Mouse (Mus musculus) lung, adult 18-20 months (tissue): ENCODE data around the gene Gabra2.

Experiments
- DNase-seq, 2 experiments: peaks; one replicate each; pipeline ENCODE4 v3.0.0; 2022; ENCODE audit warnings: mixed read lengths in 2 of 2

Gene Gabra2

GRCm38 (mm10) chr5:71095725-71096607 is at the start of gene Gabra2:
TSS of gene Gabra2 (minus strand) at chr5:71095849.
- no peak for DNase-seq

GRCm38 (mm10) chr5:71136691-71137090 is 41.0 kb upstream of the Gabra2 start:
- no peak for DNase-seq

- no peak for DNase-seq
These were observed 40.2 kb upstream of the Gabra2 start for GRCm38 (mm10) chr5:71135840-71136239.

DNA sequence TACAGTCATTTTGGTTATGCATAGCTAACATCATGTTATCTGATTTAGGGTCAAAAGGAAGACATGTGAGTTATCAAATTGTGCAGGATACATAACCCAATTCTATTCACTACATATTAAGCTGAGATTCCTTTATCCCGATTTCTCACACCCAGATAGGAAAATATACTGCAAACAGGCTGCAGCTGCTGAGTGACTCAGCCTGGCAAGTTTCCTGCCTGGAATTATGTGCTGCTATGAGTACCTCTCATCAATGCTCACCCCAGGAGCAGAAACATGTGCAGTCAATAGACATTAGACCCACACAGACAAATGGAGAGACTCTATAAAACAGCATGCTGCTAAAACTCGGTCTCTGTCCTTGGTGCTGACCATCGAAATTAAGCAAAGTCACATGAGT is 32.1 kb upstream of the Gabra2 start:
- no peak for DNase-seq

GRCm38 (mm10) chr5:71115216-71115615 is 19.6 kb upstream of the Gabra2 start:
- no peak for DNase-seq

GRCm38 (mm10) chr5:71095180-71095579 is 469 bp downstream of the Gabra2 start:
- no peak for DNase-seq

GRCm38 (mm10) chr5:71094776-71095175 is 873 bp downstream of the Gabra2 start:
- no peak for DNase-seq

DNA sequence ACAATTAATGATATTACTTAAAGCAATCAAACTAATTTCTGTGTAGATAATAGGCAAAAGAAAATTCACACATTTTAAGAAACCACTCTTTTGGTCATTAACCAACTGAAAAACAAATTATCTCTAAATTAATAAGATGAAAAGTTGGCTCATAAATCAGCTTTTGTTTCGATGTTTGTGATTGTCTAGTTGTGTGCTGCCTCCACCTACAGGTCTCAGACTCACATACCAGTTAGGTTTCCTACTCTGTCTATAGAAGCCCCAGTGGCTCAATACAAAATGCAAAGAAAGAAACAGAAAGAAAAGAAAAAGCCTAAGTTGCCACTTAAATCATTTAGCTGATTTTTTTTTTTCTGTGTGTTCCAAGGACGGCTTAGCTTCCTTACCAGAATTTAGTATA is 1.8 kb downstream of the Gabra2 start:
- DNase-seq: no peak

DNA sequence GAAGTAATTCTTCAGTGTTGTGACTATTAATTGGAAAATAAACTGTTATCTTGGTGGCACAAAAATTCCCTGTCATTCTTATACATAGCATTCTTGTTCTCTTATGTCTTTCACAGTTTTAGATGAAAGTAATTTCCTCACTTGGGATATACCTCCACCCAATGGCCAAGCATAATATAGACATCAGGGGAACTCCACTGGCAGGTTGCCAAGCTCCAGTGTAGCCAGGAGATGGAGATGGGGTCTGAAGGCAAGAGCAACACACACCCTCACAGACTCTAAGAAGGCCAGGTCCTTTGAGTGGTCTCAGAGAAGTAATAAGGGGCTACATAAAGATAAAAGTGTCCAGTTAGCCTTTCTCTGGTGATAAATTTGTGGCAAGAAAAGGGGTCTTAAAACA is 3.2 kb downstream of the Gabra2 start:
- no peak for DNase-seq

DNA sequence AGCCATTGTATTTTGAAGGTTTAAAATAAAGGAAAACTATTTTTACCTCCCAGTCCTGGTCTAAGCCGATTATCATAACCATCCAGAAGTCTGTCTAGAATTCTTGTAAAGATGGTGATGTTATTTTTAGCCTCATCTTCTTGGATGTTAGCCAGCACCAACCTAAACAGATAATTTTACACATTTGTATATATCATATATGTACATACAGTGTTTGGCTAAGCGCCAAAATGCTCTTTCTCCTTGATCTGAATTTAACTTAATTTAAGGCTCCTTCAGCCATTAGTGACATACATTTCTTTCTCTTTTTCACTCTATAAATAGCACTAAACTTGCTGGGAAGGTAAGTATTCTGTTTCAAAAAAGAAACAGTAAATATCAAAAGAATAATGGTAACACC is 3.7 kb downstream of the Gabra2 start:
- no peak for DNase-seq

DNA sequence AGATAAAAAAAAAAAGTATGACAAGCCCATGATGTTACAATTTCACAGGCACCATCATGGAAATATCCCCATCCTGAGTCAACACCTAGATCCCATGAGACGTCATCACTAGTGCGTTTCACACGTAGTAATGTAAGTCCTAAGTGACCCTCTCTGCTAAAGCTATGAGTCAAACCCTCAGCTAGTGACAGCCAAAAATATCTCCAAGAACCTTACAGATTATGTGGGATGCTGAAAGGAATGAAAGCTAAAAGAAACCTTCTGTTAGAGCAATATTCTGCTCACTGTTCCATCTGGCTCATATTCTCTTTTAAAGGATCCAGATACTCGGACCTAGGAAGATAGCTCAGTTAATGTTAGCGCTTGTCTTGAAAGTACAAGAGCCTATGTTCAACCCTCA is 16.8 kb downstream of the Gabra2 start:
- no peak for DNase-seq

GRCm38 (mm10) chr5:71061696-71062095 is 34.0 kb downstream of the Gabra2 start:
- DNase-seq: no peak

DNA sequence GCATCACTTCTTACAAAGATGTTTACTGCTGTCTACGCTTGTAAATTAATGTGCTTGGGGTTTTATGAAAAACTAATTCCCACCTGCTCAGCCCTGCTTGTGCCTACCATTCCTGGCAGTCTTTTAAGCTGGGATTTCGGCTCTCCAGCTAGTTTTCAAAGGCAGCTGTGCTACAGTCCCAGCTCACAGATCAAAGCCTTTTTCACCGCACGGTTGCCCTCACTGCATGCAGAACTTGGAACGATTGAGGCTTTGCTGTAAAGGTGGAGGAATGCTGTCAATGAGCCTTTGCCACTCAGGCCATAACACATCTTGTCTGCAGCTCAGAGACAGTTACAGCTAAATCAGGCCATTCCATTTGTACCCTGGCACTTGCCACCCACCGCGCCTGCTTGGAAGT is 37.6 kb downstream of the Gabra2 start:
- DNase-seq: no peak

DNA sequence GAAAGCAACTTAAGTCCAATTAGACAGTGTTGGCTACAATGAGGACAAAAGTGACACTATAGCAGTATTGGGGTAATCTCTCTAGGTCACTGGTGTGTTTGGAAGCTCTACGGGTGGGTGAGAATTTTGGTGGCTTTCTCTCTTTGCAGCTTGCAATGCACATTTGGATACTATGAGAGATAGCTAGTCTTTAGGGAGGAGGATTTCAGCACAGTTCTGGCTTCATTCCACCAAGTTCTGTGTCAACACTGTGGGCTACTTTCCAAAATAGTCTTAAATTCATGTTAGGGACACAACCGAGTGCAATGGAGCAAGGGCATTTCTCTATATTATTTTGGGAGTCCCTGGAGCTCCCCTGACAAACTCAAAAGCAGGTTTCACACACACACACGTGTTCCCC is 58.3 kb downstream of the Gabra2 start:
- DNase-seq: no peak

DNA sequence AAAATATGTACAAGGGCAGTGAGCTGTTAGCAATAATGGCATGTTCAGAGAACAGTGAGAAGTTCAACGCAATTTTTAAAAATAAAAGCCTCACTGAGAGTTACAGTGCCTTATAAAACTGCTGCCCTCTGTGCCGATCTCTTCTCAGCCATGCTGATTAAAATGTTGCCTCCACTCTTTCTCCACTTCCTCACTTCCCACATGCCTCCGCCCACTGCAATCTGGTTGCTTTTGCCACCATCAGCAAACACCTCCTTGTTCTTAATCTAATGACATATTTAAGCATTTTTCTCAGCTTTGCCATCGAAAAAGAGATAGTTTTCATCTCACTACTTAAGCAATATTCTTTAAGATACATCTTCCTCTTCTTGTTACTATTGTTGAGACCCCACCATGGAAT is 69.7 kb downstream of the Gabra2 start:
- DNase-seq: no peak

DNA sequence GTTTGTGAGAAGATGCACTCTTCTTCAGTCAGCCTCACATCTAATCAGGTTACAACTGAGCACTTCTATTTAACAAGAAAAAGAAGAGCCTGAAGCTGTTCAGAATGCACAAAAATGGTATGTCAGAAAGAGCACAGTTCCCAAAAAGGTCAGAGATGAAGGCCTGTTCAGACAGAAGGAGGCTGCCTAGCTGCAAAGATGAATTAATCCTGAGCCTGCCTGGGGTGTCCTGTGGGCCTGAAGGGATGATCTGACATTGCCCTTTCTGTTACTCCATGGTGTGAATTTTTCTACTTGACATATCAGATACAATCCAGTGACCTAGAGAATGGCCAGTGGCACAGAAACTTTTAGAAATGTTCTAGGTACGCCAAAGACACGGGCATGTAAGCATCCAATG is 83.9 kb downstream of the Gabra2 start:
- no peak for DNase-seq

DNA sequence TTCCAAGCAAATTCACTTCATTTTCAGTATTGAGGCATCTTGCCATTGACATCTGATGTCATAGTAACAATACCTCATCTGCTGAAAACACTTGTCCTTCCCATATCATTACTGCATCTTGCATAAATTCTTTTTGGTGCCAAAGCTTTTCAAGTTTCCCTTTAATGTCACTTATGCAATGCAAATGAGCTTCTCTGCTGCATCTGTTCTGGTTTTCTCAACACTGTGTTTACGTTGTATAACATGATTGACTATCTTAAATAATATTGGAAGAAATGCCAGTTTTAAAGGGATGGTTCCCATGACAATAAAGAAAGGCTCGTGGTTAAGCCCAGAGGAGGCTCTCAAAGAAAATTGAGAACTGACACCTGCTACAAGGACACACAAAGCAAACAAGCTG is 84.4 kb downstream of the Gabra2 start:
- DNase-seq: no peak

DNA sequence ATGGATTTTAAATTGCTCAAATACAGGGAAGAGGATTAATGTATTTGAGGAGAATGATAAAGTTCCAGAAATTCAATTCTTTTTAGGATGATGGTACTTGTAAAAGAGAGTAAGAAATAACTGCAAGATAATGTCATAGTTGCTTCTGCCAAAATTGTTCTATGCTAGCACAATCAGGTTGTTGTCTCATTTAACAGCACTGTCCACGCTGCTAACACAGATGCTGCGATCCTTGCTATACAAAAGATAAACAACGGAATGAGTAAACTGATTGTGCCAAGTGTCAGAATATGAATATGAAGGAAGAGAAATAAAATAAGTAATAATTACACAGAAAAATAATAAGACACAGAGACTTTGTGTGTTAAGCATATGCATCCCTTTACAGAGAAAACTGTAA is 84.9 kb downstream of the Gabra2 start:
- no peak for DNase-seq

DNA sequence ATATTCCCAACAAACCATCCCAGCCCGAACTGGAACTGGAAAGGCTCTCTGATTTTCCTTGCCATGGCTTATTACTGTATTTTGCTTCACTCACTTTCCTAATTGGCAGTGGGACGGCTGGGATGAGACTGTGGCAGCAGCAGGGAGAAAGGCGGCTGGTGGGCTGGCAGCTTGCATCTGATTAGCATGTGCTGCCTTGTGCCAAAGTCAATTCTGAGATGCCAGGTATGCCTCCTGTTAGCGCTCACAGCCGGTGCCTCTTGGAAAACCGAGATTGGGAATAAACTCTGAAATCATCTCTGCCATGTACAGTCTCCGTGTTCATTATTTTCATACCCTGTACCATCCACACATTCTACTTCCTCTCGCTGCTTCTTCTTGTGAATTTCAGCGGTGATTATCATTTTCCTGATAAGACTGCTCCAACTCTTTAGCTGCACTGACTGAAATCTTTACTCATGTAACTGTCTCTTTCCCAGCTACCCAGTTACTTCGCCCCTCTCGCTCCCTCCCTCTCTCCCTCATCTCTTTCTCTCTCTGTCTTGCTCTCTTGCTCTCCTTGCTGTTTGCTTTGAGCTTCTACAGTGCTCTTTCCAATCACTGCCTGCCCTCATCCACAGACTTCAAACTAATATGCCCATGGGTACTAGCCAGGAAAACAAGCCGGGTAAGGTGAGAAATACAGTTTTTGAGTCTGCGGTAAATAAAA is 99.9 kb downstream of the Gabra2 start:
- no peak for DNase-seq

DNA sequence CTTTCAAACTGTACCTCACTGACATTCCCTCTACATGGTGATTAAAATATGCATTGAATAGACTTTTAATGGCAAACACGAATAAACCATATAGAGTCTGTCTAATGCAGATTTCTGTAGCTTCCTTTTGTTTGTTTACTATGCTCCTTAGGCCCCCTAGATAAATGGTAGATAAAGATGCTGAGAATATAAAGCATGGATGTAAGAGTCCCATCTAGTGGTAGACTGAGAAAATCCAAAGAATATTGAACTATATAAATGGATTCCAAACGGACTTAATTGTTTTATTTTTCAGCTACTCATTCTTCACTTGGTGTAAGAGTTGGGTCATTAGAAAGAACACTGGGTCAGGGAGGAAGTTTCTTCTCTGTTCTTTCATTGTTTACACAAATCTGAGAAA is 102.4 kb downstream of the Gabra2 start:
- DNase-seq: no peak

- DNase-seq: no peak
These were observed 104.8 kb downstream of the Gabra2 start for GRCm38 (mm10) chr5:70990891-70991290.
